In genomic region chr3:123185238-123185925, GRCm38 (mm10) we compare ENCODE assay signal across 21 mouse cellular contexts. TPM values are rescaled to one million over a fixed set of nuclear protein-coding genes. Genes with fewer than 3 reads are reported as not detected.
DNase-seq lines count a peak whose midpoint lies in the region; TF ChIP-seq lines count a peak whose summit lies in the region.
"Had no signal": no experiment of that assay in that cellular context is flagged by ENCODE, and none has a peak within 500 bp of the region (broad histone marks: within the 10 kb centered on the region; RNA-seq: fewer than 3 reads in every experiment).

No protein-coding gene starts in this region.

- H3K36me3 ChIP-seq in heart, adult 2 months (ENCODE audit: control insufficient read depth, insufficient read depth, low read length), result peaks cover 13% of the 10 kb centered on the region
- H3K36me3 ChIP-seq: embryonic facial prominence, embryonic 12.5 days; heart, embryonic 12.5 days; hindbrain, embryonic 12.5 days; limb, embryonic 15.5 days; neural tube, embryonic 12.5 days had no signal

- H3K4me3 ChIP-seq in heart, adult 2 months, result no peak overlapping the region
- H3K4me3 ChIP-seq: embryonic facial prominence, embryonic 12.5 days; heart, embryonic 12.5 days; hindbrain, embryonic 12.5 days; limb, embryonic 15.5 days; neural tube, embryonic 12.5 days had no signal

- no peak for DNase-seq in heart, adult 2 months
- no peak for DNase-seq in heart, postnatal 4 days
- DNase-seq in kidney, postnatal 10 days, result peak; percentile 12
- DNase-seq in kidney, adult 9 months, result no peak
- peak; percentile 37 for DNase-seq in testis, postnatal 10 days (ENCODE audit: low spot score)
- no peak for DNase-seq in testis, postnatal 14 days (ENCODE audit: low spot score)
- DNase-seq in left cerebral cortex, adult 11 months (ENCODE audit: low spot score), result no peak
- DNase-seq: adrenal gland, postnatal 14 days; cerebellum, adult 2 months; cerebellum, postnatal 25 days; heart, postnatal 10 days; left cerebral cortex, postnatal 4 days; lung, postnatal 14 days; midbrain, embryonic 14.5 days; right cerebral cortex, postnatal 14 days had no signal

- no peak overlapping the region for H3K9ac ChIP-seq in heart, adult 2 months (ENCODE audit: low read depth, low read length)
- H3K9ac ChIP-seq: embryonic facial prominence, embryonic 12.5 days; heart, embryonic 12.5 days; hindbrain, embryonic 12.5 days; limb, embryonic 15.5 days; liver, embryonic 14.5 days; neural tube, embryonic 12.5 days had no signal

- TF ChIP-seq POLR2A in heart, adult 2 months (IDR thresholded peaks at IDR 0.05; ENCODE audit: insufficient read depth, low read depth, low read length), result no peak

- H3K79me2 ChIP-seq in heart, adult 2 months (replicated peaks; ENCODE audit: control insufficient read depth, insufficient read depth, low read length), result no peaks in the 10 kb centered on the region; the same call in 1 of the 2 replicates

- no peak for TF ChIP-seq EP300 in heart, adult 2 months (IDR thresholded peaks at IDR 0.05; ENCODE audit: insufficient read depth, low read depth, low read length)

- TF ChIP-seq CTCF in heart, adult 2 months (IDR thresholded peaks at IDR 0.05), result no peak

- intact Hi-C loops in heart, adult 2 months (cut with DNase I), result no loop called here

- WGBS in heart, adult 2 months, result 69% methylated on average over 10 of the region's 10 CpGs

- 0 out of 2 replicates have a peak overlapping the region, but pooled peaks have one; percentile 34 for H3K27ac ChIP-seq in heart, adult 2 months
- H3K27ac ChIP-seq: embryonic facial prominence, embryonic 12.5 days; hindbrain, embryonic 12.5 days; limb, embryonic 15.5 days; liver, embryonic 14.5 days; neural tube, embryonic 12.5 days had no signal

- H3K4me1 ChIP-seq in heart, adult 2 months (ENCODE audit: control insufficient read depth, insufficient read depth, low read length), result peaks cover 4% of the 10 kb centered on the region
- H3K4me1 ChIP-seq: neural tube, embryonic 12.5 days had no signal

- H3K27me3 ChIP-seq in heart, adult 2 months (ENCODE audit: control insufficient read depth, insufficient read depth, low read length), result no peaks in the 10 kb centered on the region
- H3K27me3 ChIP-seq: embryonic facial prominence, embryonic 12.5 days; heart, embryonic 12.5 days; hindbrain, embryonic 12.5 days; limb, embryonic 15.5 days; neural tube, embryonic 12.5 days had no signal

RNA-seq across cellular contexts. Expression of gene Synpo2, which starts 50.6 kb away (rescaled TPM):
- 10 to 100 TPM; 85.8 to 97.5 TPM for total RNA-seq in heart, adult 2 months (2021)
- 19.3 and 27.6 TPM in 2 replicates for polyA plus RNA-seq in heart, adult 2 months (2012; rRNA removed)
- 10 to 100 TPM; 36.9 to 37.5 TPM for total RNA-seq in heart, postnatal 4 days (2021)

Comparison
In these comparisons a context has a peak if more than half of its experiments do, and no peak if none do; other contexts are left out.
1. DNase-seq: peak in kidney, postnatal 10 days (single experiment) and testis, postnatal 10 days (single experiment); none in heart, adult 2 months (0 of 2), heart, postnatal 4 days (single experiment), kidney, adult 9 months (single experiment), testis, postnatal 14 days (single experiment) and left cerebral cortex, adult 11 months (single experiment).